Mouse (Mus musculus) kidney, adult 2 months (tissue): ENCODE results near the gene Ppm1n. TPM values are rescaled to one million over a fixed set of nuclear protein-coding genes. Genes with fewer than 3 reads are reported as not detected.

Source experiments
- DNase-seq: peaks from one replicate; pipeline ENCODE4 v3.0.0; 2021
- H3K27ac ChIP-seq: fragments of 200-500 bp; 2 replicates; pipeline ENCODE4 v1.5.1; 2012; ENCODE audit warnings: low read depth, low read length, control low read depth, inconsistent platforms; ENCODE audit not compliant: insufficient read depth
- H3K27me3 ChIP-seq: fragments of 200-500 bp; replicated peaks from 2 replicates; pipeline ENCODE4 v1.6.1; 2012; ENCODE audit warnings: mild to moderate bottlenecking, moderate library complexity, low read length, inconsistent platforms; ENCODE audit not compliant: control insufficient read depth, insufficient read depth
- H3K36me3 ChIP-seq: fragments of 200-500 bp; 2 replicates; pipeline ENCODE4 v1.6.1; 2012; ENCODE audit warnings: mild to moderate bottlenecking, moderate library complexity, low read length, inconsistent platforms; ENCODE audit not compliant: control insufficient read depth, insufficient read depth
- H3K4me1 ChIP-seq: fragments of 200-500 bp; 2 replicates; pipeline ENCODE4 v1.6.1; 2011; ENCODE audit warnings: low read length; ENCODE audit not compliant: control insufficient read depth, insufficient read depth
- H3K4me3 ChIP-seq: fragments of 200-500 bp; 2 replicates; pipeline ENCODE4 v1.5.1; 2011; ENCODE audit warnings: mild to moderate bottlenecking, low read depth, low read length, control low read depth; ENCODE audit not compliant: insufficient read depth
- CTCF ChIP-seq: fragments of 200-500 bp; conservative IDR thresholded peaks from 2 replicates; pipeline ENCODE4 v1.5.1; 2011; ENCODE audit warnings: low read depth, mild to moderate bottlenecking, control low read depth, low read length, moderate library complexity, mixed read lengths; ENCODE audit not compliant: insufficient read depth, insufficient read length
- POLR2A ChIP-seq: fragments of 200-500 bp; IDR thresholded peaks from one replicate; pipeline ENCODE4 v1.6.1; 2011; ENCODE audit warnings: low read depth, low read length, control low read depth
- WGBS: fragments of 180-500 bp; shearing (Covaris S2); methylation state at CpG from one replicate; pipeline ENCODE4 v1.1.7; 2018; 5-methylcytosine and 5-hydroxymethylcytosine counted together
- polyA plus RNA-seq: library from polyadenylated mRNA; depleted of rRNA; stranded (reverse); fragments of >200 nt; gene quantifications from 2 replicates; pipeline ENCODE4 v1.2.3, GENCODE M21; 2012; rRNA removed

The Ppm1n gene
- polyA plus RNA-seq, 1 experiment = not detected

DNA sequence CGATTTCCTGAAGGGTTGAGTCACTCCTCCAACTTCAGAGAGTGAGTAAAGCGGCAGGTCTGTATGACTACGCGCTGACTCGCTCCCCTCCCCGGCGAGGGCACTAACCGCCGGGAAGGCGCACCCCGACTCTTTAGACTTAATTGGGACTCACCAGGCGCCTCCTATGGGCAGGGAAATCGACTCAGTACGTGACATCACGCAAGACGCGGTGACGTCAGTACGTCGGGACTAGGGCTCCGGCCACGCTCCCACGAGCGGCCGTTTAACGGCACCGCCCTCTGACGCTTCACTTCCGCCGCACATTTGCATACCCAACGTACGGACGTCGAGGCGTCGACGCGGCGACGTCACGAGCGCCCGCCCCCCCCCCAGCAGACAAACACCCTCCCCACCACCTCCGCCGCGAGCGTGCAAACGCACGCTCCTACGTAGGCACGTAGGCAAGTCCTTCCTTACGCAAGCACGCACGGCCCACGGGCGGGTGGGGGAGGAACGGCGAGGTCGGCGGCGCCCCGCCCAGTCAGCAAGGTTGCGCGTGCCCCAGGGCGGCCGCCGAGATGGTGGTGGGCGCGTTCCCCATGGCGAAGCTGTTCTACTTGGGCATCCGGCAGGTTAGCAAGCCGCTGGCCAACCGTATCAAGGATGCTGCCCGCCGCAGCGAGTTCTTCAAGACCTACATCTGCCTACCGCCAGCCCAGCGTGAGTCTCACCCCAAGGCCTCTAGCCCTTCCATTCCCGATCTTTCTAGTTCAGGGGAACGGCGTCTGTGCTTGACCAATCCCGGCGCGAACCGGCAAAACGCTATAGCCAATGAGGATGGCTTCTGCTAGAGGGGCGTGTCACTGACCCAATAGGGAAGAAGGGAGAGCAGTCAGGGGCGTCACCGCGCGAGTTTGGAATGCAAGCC is 51.7 kb downstream of the Ppm1n start, which contains the start of gene Opa3:
Gene Opa3 (plus strand): TSS at position 452 of the 910 bp plus-strand sequence.
- H3K4me1 ChIP-seq = peaks cover 33% of the 10 kb centered on the region
- peak within 1 kb of the TSS; percentile 79 for H3K4me3 ChIP-seq
- H3K27ac ChIP-seq = peak within 1 kb of the TSS; percentile 99
- under 1% methylated on average over 89 of the region's 91 CpGs for WGBS
- no peaks in the 10 kb centered on the region for H3K27me3 ChIP-seq
- TF ChIP-seq POLR2A (peak; percentile 91), CTCF (peak; percentile 61)
- no peaks in the 10 kb centered on the region for H3K36me3 ChIP-seq
- peak; percentile 100 for DNase-seq

DNA sequence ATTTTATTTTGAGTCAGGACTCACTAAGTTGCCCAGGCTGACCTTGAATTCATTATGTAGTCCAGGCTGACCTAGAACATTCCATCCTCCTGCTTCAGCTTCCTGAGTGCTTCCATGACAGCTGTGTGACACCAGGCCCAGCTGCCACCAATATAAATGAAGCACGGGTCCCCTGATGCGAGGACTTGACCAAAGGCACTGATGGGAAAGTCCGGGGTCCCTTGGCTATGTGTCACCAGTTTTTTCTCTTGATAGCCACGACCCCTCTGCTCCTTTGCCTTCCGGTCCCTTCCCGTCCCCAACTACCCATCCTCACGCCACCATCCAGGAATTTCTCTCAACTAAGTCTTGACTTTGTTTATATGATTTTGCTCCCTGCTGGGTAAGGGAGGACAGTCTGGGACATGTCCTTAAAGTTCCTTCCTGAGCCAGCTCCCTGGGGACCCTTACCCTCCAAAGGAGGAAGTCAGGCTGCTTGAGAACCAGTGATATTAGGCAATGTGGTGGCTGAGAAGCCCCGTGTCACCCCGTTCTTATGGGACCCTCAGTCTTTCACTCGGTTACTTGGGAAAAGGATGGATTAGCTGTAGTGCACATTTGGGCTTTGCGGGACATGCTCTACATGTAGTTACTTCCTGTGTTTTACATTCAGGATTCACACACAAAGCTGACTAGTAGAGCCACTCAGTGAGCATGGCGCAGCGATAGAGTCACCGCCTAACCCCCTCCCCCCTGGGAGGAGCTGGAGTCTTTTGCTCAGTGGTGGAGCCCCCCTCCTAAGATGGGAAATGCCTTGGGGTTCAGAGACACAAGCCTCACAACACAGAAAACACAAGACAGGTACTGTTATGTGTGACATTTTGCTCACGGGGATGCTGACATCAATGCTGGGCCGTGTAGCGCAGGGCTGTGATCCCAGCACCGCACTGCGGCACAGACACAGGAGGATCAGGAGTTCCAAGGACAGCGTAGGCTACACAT is 52.8 kb downstream of the Ppm1n start:
- 19% methylated on average over 20 of the region's 20 CpGs for WGBS
- no peaks in the 10 kb centered on the region for H3K27me3 ChIP-seq
- no peaks in the 10 kb centered on the region for H3K36me3 ChIP-seq
- DNase-seq = peak; percentile 39
- peaks cover 27% of the 10 kb centered on the region for H3K4me1 ChIP-seq
- peak overlapping the region; percentile 62 for H3K27ac ChIP-seq
- TF ChIP-seq POLR2A = no peak
- no peak for TF ChIP-seq CTCF
- H3K4me3 ChIP-seq = peak overlapping the region; percentile 79

Other genes with a start within 250 kb of the Ppm1n start
- 0.05 TPM in 2 replicates for gene Rsph6a, start 225.4 kb downstream of the Ppm1n start, polyA plus RNA-seq
- gene Dmwd, start 203.8 kb downstream of the Ppm1n start, polyA plus RNA-seq = 59.8 and 76.3 TPM in 2 replicates
- gene Dmpk, start 196.2 kb downstream of the Ppm1n start, polyA plus RNA-seq = 52.7 and 53.0 TPM in 2 replicates
- 14.1 and 22.2 TPM in 2 replicates for gene Six5, start 185.5 kb downstream of the Ppm1n start, polyA plus RNA-seq
- 0.03 and 0.04 TPM in 2 replicates for gene Gm4969, start 161.7 kb downstream of the Ppm1n start, polyA plus RNA-seq
- 9.2 and 9.5 TPM in 2 replicates for gene Fbxo46, start 160.2 kb downstream of the Ppm1n start, polyA plus RNA-seq
- 11.9 and 12.1 TPM in 2 replicates for gene Qpctl, start 130.8 kb downstream of the Ppm1n start, polyA plus RNA-seq
- gene Snrpd2, start 130.3 kb downstream of the Ppm1n start, polyA plus RNA-seq = 34.8 and 42.2 TPM in 2 replicates
- gene Gipr, start 113.9 kb downstream of the Ppm1n start, polyA plus RNA-seq = 0.13 and 0.20 TPM in 2 replicates
- 38.8 and 39.0 TPM in 2 replicates for gene Eml2, start 103.6 kb downstream of the Ppm1n start, polyA plus RNA-seq
- gene Gpr4, start 67.5 kb downstream of the Ppm1n start, polyA plus RNA-seq = 10.1 and 10.8 TPM in 2 replicates
- 41.7 and 48.5 TPM in 2 replicates for gene Opa3, start 51.7 kb downstream of the Ppm1n start, polyA plus RNA-seq
- gene Vasp, start 8.2 kb downstream of the Ppm1n start, polyA plus RNA-seq = 69.5 and 71.5 TPM in 2 replicates
- gene Rtn2, start 2.6 kb upstream of the Ppm1n start, polyA plus RNA-seq = 7.6 and 19.1 TPM in 2 replicates
- gene Fosb, start 30.0 kb upstream of the Ppm1n start, polyA plus RNA-seq = 0.17 and 0.19 TPM in 2 replicates
- gene Ercc1, start 64.7 kb upstream of the Ppm1n start, polyA plus RNA-seq = 27.6 and 31.9 TPM in 2 replicates
- 5.3 and 5.9 TPM in 2 replicates for gene Cd3eap, start 79.4 kb upstream of the Ppm1n start, polyA plus RNA-seq
- 5.9 and 6.8 TPM in 2 replicates for gene Ppp1r13l, start 79.7 kb upstream of the Ppm1n start, polyA plus RNA-seq
- gene Ercc2, start 101.9 kb upstream of the Ppm1n start, polyA plus RNA-seq = 32.4 and 39.9 TPM in 2 replicates
- 3.7 and 5.0 TPM in 2 replicates for gene Klc3, start 124.0 kb upstream of the Ppm1n start, polyA plus RNA-seq
- gene Ckm, start 124.7 kb upstream of the Ppm1n start, polyA plus RNA-seq = 2.0 and 420 TPM in 2 replicates
- gene Mark4, start 178.8 kb upstream of the Ppm1n start, polyA plus RNA-seq = 16.1 and 18.2 TPM in 2 replicates
- gene Exoc3l2, start 183.3 kb upstream of the Ppm1n start, polyA plus RNA-seq = 41.6 and 46.6 TPM in 2 replicates
- gene Bloc1s3, start 228.3 kb upstream of the Ppm1n start, polyA plus RNA-seq = 8.6 and 10.3 TPM in 2 replicates
- gene Trappc6a, start 228.3 kb upstream of the Ppm1n start, polyA plus RNA-seq = 62.3 and 74.6 TPM in 2 replicates
- gene Nkpd1, start 237.8 kb upstream of the Ppm1n start, polyA plus RNA-seq = 0.11 and 0.16 TPM in 2 replicates